Mouse (Mus musculus) hindbrain, embryonic 11.5 days (tissue): ENCODE measurements around the gene Coq9. TPM values are rescaled to one million over a fixed set of nuclear protein-coding genes. Genes with fewer than 3 reads are reported as not detected.

Experiments
- polyA plus RNA-seq: library from polyadenylated mRNA; unstranded; fragments of >200 nt; fragmentation: Nextera tagmentation; extraction: Ambion mirVana; gene quantifications from 2 replicates; pipeline ENCODE4 v1.2.1, GENCODE M21; 2014

Coq9 gene
- polyA plus RNA-seq, 1 experiment from 2014 or later, result 55.0 TPM

Other genes with a start within 250 kb of the Coq9 start
- 45.5 and 50.4 TPM in 2 replicates for gene Rspry1, start 236.4 kb upstream of the Coq9 start, polyA plus RNA-seq
- 110 TPM in 2 replicates for gene Fam192a, start 236.3 kb upstream of the Coq9 start, polyA plus RNA-seq
- 65.2 and 94.5 TPM in 2 replicates for gene Arl2bp, start 171.7 kb upstream of the Coq9 start, polyA plus RNA-seq
- gene Pllp, start 142.0 kb upstream of the Coq9 start, polyA plus RNA-seq, result 0.25 and 0.63 TPM in 2 replicates
- gene Ccl22, start 92.7 kb upstream of the Coq9 start, polyA plus RNA-seq, result not detected in 2 replicates
- 9.9 and 10.9 TPM in 2 replicates for gene Cx3cl1, start 66.3 kb upstream of the Coq9 start, polyA plus RNA-seq
- not detected in 2 replicates for gene Ccl17, start 27.9 kb upstream of the Coq9 start, polyA plus RNA-seq
- 124 and 145 TPM in 2 replicates for gene Ciapin1, start within 50 bp of the Coq9 start, polyA plus RNA-seq
- 159 and 165 TPM in 2 replicates for gene Polr2c, start 19.1 kb downstream of the Coq9 start, polyA plus RNA-seq
- 13.5 and 14.7 TPM in 2 replicates for gene Dok4, start 38.0 kb downstream of the Coq9 start, polyA plus RNA-seq
- gene Ccdc102a, start 79.8 kb downstream of the Coq9 start, polyA plus RNA-seq, result 18.5 and 19.2 TPM in 2 replicates
- gene Adgrg5, start 85.4 kb downstream of the Coq9 start, polyA plus RNA-seq, result 0.14 TPM in 2 replicates
- gene Adgrg1, start 136.4 kb downstream of the Coq9 start, polyA plus RNA-seq, result 138 and 160 TPM in 2 replicates
- gene Adgrg3, start 179.4 kb downstream of the Coq9 start, polyA plus RNA-seq, result 2.5 and 4.7 TPM in 2 replicates
- 1.0 and 1.2 TPM in 2 replicates for gene Drc7, start 216.8 kb downstream of the Coq9 start, polyA plus RNA-seq
- gene Katnb1, start 242.9 kb downstream of the Coq9 start, polyA plus RNA-seq, result 24.8 and 30.0 TPM in 2 replicates